Mouse (Mus musculus) liver, embryonic 13.5 days (tissue): ENCODE measurements around the gene 1700003E16Rik. TPM values are rescaled to one million over a fixed set of nuclear protein-coding genes. Genes with fewer than 3 reads are reported as not detected.
"Not testable (repeated sequence)": the region's sequence is repeated elsewhere in the genome, so short reads cannot be mapped to it uniquely, and the experiment has no call there.

Experiments used
- ATAC-seq: fragments of 200-750 bp; cut with Nextera tagmentation; 2 replicates; pipeline ENCODE4 v1.8.0; 2017; ENCODE audit warnings: low read depth, mild to moderate bottlenecking, moderate number of reproducible peaks, moderate library complexity
- DNase-seq: peaks from one replicate; pipeline ENCODE4 v3.0.0; 2022
- H3K27ac ChIP-seq: fragments of 300-500 bp; sonication (generic); 2 replicates; pipeline ENCODE4 v1.5.1; 2015; ENCODE audit warnings: moderate library complexity, mild to moderate bottlenecking, inconsistent platforms
- H3K27me3 ChIP-seq: fragments of 300-500 bp; sonication (generic); 2 replicates; pipeline ENCODE4 v1.6.1; 2015; ENCODE audit warnings: mild to moderate bottlenecking, inconsistent platforms
- H3K36me3 ChIP-seq: fragments of 300-500 bp; sonication (generic); 2 replicates; pipeline ENCODE4 v1.6.1; 2015; ENCODE audit warnings: mild to moderate bottlenecking, inconsistent platforms
- H3K4me1 ChIP-seq: fragments of 300-500 bp; sonication (generic); replicated peaks from 2 replicates; pipeline ENCODE4 v1.6.1; 2015; ENCODE audit warnings: inconsistent platforms
- H3K4me2 ChIP-seq: fragments of 300-500 bp; sonication (generic); 2 replicates; pipeline ENCODE4 v1.6.1; 2015; ENCODE audit warnings: inconsistent platforms, mild to moderate bottlenecking, moderate library complexity
- H3K4me3 ChIP-seq: fragments of 300-500 bp; sonication (generic); replicated peaks from 2 replicates; pipeline ENCODE4 v1.5.1; 2015; ENCODE audit warnings: mild to moderate bottlenecking, inconsistent platforms
- H3K9ac ChIP-seq: fragments of 300-500 bp; sonication (generic); 2 replicates; pipeline ENCODE4 v1.6.1; 2015; ENCODE audit warnings: mild to moderate bottlenecking, inconsistent platforms
- H3K9me3 ChIP-seq: fragments of 300-500 bp; sonication (generic); replicated peaks from 2 replicates; pipeline ENCODE4 v1.6.1; 2016; ENCODE audit warnings: inconsistent platforms
- WGBS: fragments of 180-500 bp; shearing (Covaris S2); methylation state at CpG from one replicate; pipeline ENCODE4 v1.1.7; 2015; ENCODE audit not compliant: insufficient replicate concordance; 5-methylcytosine and 5-hydroxymethylcytosine counted together
- polyA plus RNA-seq: library from polyadenylated mRNA; unstranded; fragments of >200 nt; fragmentation: Nextera tagmentation; extraction: Ambion mirVana; gene quantifications from 2 replicates; pipeline ENCODE4 v1.2.1, GENCODE M21; 2015

Gene 1700003E16Rik
- polyA plus RNA-seq, 1 experiment from 2014 or later = 0.15 TPM

DNA sequence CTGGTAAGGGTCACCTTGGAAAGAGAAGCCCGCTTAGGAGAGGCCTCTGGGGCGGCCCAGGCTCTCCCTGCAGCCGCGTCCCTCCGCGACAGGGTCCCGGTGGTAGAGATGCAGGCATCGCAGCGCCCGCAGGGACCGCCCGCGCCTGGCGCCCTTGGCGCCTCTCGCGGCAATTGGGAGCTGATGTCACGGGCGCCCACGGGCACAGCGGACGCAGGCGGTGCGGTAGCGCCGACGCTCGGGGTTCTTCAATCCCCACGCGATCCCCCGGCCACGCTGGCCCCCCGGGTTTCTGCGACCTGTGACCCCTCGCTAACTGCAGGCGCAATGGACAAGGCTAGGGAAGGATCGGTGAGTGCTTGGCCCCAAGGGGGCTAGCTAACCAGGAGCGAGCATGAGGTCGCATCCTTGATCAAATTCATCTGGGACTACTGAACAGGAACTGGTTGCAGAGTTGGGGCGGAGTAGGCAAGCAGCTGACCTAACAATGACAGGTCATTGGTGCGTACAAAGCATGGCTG lies 13.9 kb upstream of the 1700003E16Rik start:
- H3K36me3 ChIP-seq = no peaks in the 10 kb centered on the region
- no peak for DNase-seq
- H3K27ac ChIP-seq = no peak overlapping the region
- ATAC-seq = no peak
- H3K4me3 ChIP-seq = peak overlapping the region; percentile 24; the same call in 1 of the 2 replicates
- peaks cover 46% of the 10 kb centered on the region for H3K27me3 ChIP-seq
- peaks cover 26% of the 10 kb centered on the region for H3K4me1 ChIP-seq
- H3K9me3 ChIP-seq = no peaks in the 10 kb centered on the region
- 7% methylated on average over 41 of the region's 41 CpGs for WGBS
- peak overlapping the region; percentile 5; the same call in 1 of the 2 replicates for H3K9ac ChIP-seq
- H3K4me2 ChIP-seq = peak overlapping the region; percentile 51

DNA sequence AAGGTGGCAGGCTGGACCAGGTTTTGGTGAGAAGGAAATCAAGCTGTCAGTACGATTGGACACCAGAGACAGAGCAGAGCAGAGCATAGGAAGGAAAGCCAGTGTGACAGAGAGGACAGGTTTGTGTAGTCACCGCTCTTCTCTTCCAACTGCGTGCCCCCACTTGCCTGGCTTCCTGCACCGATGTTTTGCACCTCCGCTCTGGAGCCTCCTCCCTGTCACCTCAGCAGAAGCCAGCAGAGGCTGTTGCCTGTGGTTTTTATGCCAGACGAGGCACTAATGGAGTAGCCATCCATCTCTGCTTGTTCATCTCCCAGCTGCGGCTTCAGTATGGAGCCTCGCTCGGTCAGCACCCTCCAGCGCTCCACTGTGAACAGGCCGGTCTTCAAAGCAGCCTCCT lies 13.3 kb upstream of the 1700003E16Rik start:
- Histone ChIP-seq H3K36me3 (0 out of 2 replicates have a peak, but pooled peaks cover under 1% of the 10 kb centered on the region), H3K4me1 (peaks cover 20% of the 10 kb centered on the region), H3K27ac (no peak overlapping the region), H3K9me3 (no peaks in the 10 kb centered on the region), H3K4me2 (no peak overlapping the region), H3K4me3 (no peak overlapping the region), H3K9ac (no peak overlapping the region), H3K27me3 (peaks cover 40% of the 10 kb centered on the region)
- no peak for DNase-seq
- no peak for ATAC-seq
- 60% methylated on average over 11 of the region's 11 CpGs for WGBS

DNA sequence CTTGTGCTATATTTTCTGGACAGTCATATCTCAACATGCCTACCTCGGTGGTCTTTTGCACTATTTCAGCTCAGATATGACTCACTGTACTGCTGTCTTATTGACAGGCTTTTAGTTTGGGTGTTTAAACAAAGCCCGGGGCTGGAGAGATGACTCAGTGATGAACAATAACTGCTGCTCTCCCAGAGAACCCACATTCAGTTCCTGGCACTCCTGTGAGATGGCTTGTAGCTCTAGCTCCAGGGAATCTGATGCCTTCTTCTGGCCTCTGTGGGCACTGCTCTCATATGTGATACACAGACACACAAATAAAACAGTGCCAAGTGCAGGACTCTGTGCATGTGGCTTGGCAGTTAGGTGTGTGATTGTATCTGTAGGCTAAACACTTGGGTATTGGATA lies 11.0 kb upstream of the 1700003E16Rik start:
- Histone ChIP-seq H3K4me1 (peaks cover 8% of the 10 kb centered on the region), H3K4me2 (no peak overlapping the region), H3K9ac (no peak overlapping the region), H3K27ac (no peak overlapping the region), H3K9me3 (no peaks in the 10 kb centered on the region), H3K27me3 (peaks cover 21% of the 10 kb centered on the region), H3K36me3 (peaks cover 15% of the 10 kb centered on the region), H3K4me3 (no peak overlapping the region)
- no peak for ATAC-seq
- DNase-seq = no peak
- 44% methylated on average over 2 of the region's 2 CpGs for WGBS

DNA sequence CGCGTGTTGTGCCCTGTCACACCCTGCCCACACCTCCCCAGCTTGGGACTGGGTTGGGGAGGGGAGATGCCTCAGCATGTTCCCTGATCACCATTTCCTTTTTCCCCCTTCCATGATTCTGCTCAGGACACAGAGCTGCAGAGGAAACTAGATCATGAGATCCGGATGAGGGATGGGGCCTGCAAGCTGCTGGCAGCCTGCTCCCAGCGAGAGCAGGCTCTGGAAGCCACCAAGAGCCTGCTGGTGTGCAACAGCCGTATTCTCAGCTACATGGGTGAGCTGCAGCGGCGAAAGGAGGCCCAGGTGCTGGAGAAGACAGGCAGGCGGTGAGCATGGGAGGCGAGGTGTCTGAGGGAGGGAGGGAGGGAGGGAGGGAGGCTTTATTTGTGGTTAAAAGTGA lies 10.4 kb upstream of the 1700003E16Rik start:
- no peaks in the 10 kb centered on the region for H3K9me3 ChIP-seq
- no peak overlapping the region for H3K4me3 ChIP-seq
- peaks cover 8% of the 10 kb centered on the region for H3K4me1 ChIP-seq
- DNase-seq (no peak), ATAC-seq (no peak)
- H3K27ac ChIP-seq = no peak overlapping the region; the same call in 1 of the 2 replicates
- no peak overlapping the region; the same call in 1 of the 2 replicates for H3K9ac ChIP-seq
- no peak overlapping the region for H3K4me2 ChIP-seq
- H3K36me3 ChIP-seq = peaks cover 15% of the 10 kb centered on the region
- peaks cover 21% of the 10 kb centered on the region for H3K27me3 ChIP-seq
- WGBS = 52% methylated on average over 9 of the region's 9 CpGs

DNA sequence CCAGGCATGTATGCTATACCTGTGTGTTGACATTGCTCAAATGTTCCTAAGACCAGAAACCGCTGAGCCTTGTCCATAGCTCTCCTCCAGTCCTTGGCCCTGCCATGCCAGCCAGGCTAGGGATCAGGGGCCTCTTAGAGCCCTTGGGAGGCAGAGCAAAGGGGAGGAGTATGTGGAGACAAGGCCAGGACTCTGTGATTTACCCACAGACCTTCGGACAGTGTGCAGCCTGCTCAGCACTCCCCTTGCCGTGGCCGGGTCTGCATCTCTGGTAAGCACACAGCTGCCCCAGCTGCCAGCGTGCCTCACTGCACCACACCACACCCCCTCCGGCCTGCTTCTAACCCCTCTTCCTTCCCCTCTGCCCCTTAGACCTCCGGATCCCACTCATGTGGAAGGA lies 8.9 kb upstream of the 1700003E16Rik start:
- H3K27me3 ChIP-seq = peaks cover 12% of the 10 kb centered on the region
- H3K4me1 ChIP-seq = peaks cover 12% of the 10 kb centered on the region
- no peak overlapping the region for H3K27ac ChIP-seq
- 58% methylated on average over 7 of the region's 7 CpGs for WGBS
- ATAC-seq = no peak
- no peaks in the 10 kb centered on the region for H3K9me3 ChIP-seq
- peaks cover 15% of the 10 kb centered on the region for H3K36me3 ChIP-seq
- DNase-seq = no peak
- no peak overlapping the region for H3K4me2 ChIP-seq
- no peak overlapping the region for H3K4me3 ChIP-seq
- H3K9ac ChIP-seq = no peak overlapping the region

DNA sequence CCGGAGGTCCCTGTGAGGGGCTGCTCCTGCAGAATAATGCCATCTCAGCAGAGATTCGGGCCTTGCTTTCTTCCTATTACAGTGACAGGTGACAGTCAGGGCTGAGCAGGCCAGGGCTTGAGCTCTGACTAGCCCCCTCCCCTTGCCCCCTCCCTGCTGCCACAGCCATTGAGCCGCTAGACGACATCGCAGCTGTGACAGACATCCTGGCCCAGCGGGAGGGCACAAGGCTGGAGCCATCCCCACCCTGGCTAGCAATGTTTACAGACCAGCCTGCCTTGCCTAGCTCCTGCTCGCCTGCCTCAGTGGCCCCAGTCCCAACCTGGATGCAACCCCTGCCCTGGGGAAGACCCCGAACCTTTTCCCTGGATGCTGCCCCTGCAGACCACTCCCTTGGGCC lies 4.5 kb upstream of the 1700003E16Rik start:
- peaks cover 28% of the 10 kb centered on the region for H3K4me1 ChIP-seq
- ATAC-seq (no peak), DNase-seq (no peak)
- peaks cover 47% of the 10 kb centered on the region for H3K27me3 ChIP-seq
- no peaks in the 10 kb centered on the region for H3K9me3 ChIP-seq
- 38% methylated on average over 8 of the region's 8 CpGs for WGBS
- no peak overlapping the region for H3K27ac ChIP-seq
- no peak overlapping the region for H3K9ac ChIP-seq
- peaks cover 15% of the 10 kb centered on the region for H3K36me3 ChIP-seq
- H3K4me2 ChIP-seq = no peak overlapping the region
- no peak overlapping the region for H3K4me3 ChIP-seq

DNA sequence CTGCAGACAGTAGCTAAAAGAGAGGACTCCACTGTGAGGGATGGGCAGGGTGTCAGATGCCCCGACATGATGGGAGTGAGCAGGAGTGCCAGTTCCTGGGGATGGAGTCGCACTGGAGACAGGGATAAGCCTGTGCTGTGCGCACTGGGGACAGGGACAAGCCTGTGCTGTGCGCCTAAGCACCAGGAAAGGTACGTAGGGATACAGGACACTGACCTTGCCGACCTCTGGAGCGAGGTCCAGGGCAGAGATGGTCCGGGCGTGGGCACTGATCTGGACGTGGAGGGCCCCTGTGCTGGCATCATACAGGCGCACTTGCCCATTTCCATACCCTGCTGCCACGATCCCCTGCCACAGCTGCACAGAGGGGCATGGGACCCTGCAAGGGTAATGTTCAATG lies 3.2 kb upstream of the 1700003E16Rik start:
- H3K4me2 ChIP-seq = no peak overlapping the region
- DNase-seq (no peak), ATAC-seq (no peak)
- no peaks in the 10 kb centered on the region for H3K9me3 ChIP-seq
- H3K9ac ChIP-seq = no peak overlapping the region
- H3K4me3 ChIP-seq = no peak overlapping the region
- H3K4me1 ChIP-seq = peaks cover 28% of the 10 kb centered on the region
- WGBS = 74% methylated on average over 12 of the region's 12 CpGs
- H3K27me3 ChIP-seq = peaks cover 55% of the 10 kb centered on the region
- no peak overlapping the region for H3K27ac ChIP-seq
- peaks cover 13% of the 10 kb centered on the region for H3K36me3 ChIP-seq

DNA sequence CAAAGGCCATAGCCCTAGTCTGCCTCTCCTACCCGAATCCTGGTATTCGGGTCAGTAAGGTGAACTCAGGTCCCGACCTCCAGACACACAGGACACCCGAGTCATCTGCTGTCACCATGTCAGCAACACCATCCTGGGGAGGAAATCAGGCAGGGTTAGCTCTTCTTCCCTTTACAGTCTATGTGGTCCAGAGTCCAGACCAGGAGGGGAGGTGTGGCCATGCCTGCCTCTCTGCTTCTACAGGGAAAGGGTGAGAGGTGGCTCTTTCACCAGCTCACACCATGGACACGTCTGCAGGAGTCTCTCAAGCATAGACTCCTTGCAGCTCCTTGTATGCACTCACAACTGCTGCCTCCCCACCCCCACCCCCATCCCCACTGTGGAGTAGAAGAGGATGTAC lies 2.7 kb upstream of the 1700003E16Rik start:
- no peak overlapping the region for H3K9ac ChIP-seq
- peaks cover 10% of the 10 kb centered on the region for H3K36me3 ChIP-seq
- no peaks in the 10 kb centered on the region for H3K9me3 ChIP-seq
- peaks cover 55% of the 10 kb centered on the region for H3K27me3 ChIP-seq
- 62% methylated on average over 5 of the region's 5 CpGs for WGBS
- H3K4me1 ChIP-seq = peaks cover 28% of the 10 kb centered on the region
- DNase-seq (no peak), ATAC-seq (no peak)
- no peak overlapping the region for H3K4me3 ChIP-seq
- H3K27ac ChIP-seq = no peak overlapping the region
- H3K4me2 ChIP-seq = no peak overlapping the region

DNA sequence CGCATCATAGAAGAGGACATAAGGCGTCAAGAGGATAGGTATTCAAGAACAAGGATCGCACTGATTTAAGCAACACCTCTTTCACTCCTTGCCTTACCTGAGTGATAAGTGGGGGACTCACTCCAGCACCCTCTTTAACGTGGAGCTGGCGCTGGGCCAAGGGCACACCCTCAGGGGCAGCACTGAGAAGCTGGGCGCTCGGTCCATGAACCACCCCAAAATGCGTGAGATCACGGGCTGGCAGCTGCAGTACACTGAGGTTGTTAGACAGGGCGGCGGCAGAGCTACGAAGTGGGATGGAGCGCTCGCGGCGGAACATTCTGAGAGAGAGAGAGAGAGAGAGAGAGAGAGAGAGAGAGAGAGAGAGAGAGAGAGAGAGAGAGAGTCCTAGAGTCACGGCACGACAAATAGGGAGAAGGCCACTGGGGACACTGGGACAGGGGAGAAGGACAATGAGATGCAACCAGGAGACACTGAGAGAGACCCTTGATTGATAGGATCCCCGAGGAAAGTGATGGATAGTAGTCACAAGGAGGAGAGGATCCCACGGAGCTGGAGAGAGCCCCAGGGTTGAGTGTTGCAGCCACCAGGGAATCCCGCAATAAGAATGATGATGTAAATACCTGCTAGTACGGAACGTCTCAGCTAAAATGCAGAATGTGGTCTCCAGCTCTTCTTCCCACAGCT lies 509 bp upstream of the 1700003E16Rik start:
- Histone ChIP-seq H3K9me3 (no peaks in the 10 kb centered on the region), H3K4me2 (peak overlapping the region; percentile 78), H3K4me3 (peak overlapping the region; percentile 54), H3K4me1 (peaks cover 28% of the 10 kb centered on the region), H3K9ac (peak overlapping the region; percentile 34; the same call in 1 of the 2 replicates), H3K27ac (no peak overlapping the region), H3K27me3 (peaks cover 65% of the 10 kb centered on the region), H3K36me3 (no peaks in the 10 kb centered on the region)
- DNase-seq = no peak
- WGBS = 13% methylated on average over 23 of the region's 23 CpGs
- no peak for ATAC-seq

DNA sequence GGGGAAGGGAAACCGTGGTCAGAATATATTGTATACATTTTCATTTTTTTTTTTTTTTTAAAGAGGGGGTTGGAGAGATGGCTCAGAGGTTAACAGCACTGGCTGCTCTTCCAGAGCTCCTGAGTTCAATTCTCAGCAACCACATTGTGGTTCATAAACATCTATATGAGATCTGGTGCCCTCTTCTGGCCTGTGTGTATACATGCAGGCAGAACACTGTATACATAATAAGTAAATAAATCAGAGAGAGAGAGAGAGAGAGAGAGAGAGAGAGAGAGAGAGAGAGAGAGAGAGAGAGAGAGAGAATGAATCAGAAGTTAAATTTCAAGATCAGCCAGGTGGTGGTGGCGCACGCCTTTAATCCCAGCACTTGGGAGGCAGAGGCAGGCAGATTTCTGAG lies 3.3 kb downstream of the 1700003E16Rik start:
- not testable (repeated sequence) for H3K27ac ChIP-seq, H3K4me3 ChIP-seq, H3K9ac ChIP-seq, H3K4me2 ChIP-seq, H3K9me3 ChIP-seq, H3K36me3 ChIP-seq, ATAC-seq, DNase-seq
- peaks cover 69% of the 10 kb centered on the region for H3K27me3 ChIP-seq
- H3K4me1 ChIP-seq = peaks cover 29% of the 10 kb centered on the region
- WGBS = 28% methylated on average over 3 of the region's 3 CpGs

DNA sequence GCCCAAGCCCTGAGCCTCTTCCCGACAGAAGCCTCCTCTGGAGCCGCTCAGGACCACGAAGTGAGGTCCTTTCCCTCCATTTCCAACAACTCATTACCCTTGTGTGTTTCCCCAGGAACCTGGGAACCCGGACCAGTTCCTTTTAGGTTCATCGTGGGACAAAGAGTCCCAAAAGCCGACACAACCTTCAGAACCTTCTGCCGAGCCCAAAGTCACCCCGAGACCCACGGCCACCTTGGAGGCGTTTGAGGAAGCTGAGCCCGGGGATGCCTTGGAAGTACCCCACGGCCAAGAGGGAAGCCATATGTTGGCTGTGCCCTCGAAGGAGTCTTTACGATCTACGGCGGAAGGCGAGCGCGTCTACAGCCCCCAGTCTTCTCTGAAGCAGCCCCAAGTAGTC lies 5.2 kb downstream of the 1700003E16Rik start:
- peaks cover 49% of the 10 kb centered on the region for H3K27me3 ChIP-seq
- H3K27ac ChIP-seq = no peak overlapping the region
- no peak for ATAC-seq
- H3K9me3 ChIP-seq = no peaks in the 10 kb centered on the region
- H3K9ac ChIP-seq = peak overlapping the region; percentile 44; the same call in 1 of the 2 replicates
- no peaks in the 10 kb centered on the region for H3K36me3 ChIP-seq
- WGBS = 12% methylated on average over 19 of the region's 19 CpGs
- H3K4me3 ChIP-seq = peak overlapping the region; percentile 45
- H3K4me2 ChIP-seq = peak overlapping the region; percentile 66
- peaks cover 29% of the 10 kb centered on the region for H3K4me1 ChIP-seq
- no peak for DNase-seq
